Mouse (Mus musculus): ENCODE results near the gene Gm38394.

GRCm38 (mm10) chr1:133664203-133664970 lies 3.3 kb upstream of the Gm38394 start:
- TF ChIP-seq POLR2A (IDR thresholded peaks at IDR 0.05; ENCODE audit: borderline replicate concordance, control insufficient read depth, low read depth, low read length) (no peak), CTCF (IDR thresholded peaks at IDR 0.05; ENCODE audit: control insufficient read depth, insufficient read depth, low read length) (no peak)

All from bone marrow, adult 2 months (tissue).